Mouse (Mus musculus) adrenal gland, adult 10 weeks (tissue): Measurements from ENCODE around the gene Gm6880. TPM values are rescaled to one million over a fixed set of nuclear protein-coding genes. Genes with fewer than 3 reads are reported as not detected.

Experiments
- polyA plus RNA-seq: library from polyadenylated mRNA; stranded (reverse); fragments of 350-450 nt; fragmentation: Illumina TruSeq; extraction: RNeasy Lipid Tissue Mini Kit (QIAGEN cat#74804); gene quantifications from one replicate; pipeline ENCODE4 v1.2.3, GENCODE M21; 2014; ENCODE audit warnings: low read depth, low replicate concordance

The Gm6880 gene
- polyA plus RNA-seq: not detected

GRCm38 (mm10) chrX:74481349-74481885 is at the start of gene Gm6880:
Gene Gm6880 (minus strand): TSS chrX:74481399.

Other genes starting within 250 kb of the Gm6880 start
- gene Flna, start 231.6 kb downstream of the Gm6880 start, polyA plus RNA-seq: 20.8 TPM
- gene Emd, start 226.7 kb downstream of the Gm6880 start, polyA plus RNA-seq: 42.2 TPM
- 999 TPM for gene Rpl10, start 210.6 kb downstream of the Gm6880 start, polyA plus RNA-seq
- gene Taz, start 199.5 kb downstream of the Gm6880 start, polyA plus RNA-seq: 33.7 TPM
- gene Dnase1l1, start 199.1 kb downstream of the Gm6880 start, polyA plus RNA-seq: 11.8 TPM
- gene Atp6ap1, start 184.3 kb downstream of the Gm6880 start, polyA plus RNA-seq: 332 TPM
- gene Gdi1, start 176.4 kb downstream of the Gm6880 start, polyA plus RNA-seq: 223 TPM
- 18.3 TPM for gene Fam50a, start 168.4 kb downstream of the Gm6880 start, polyA plus RNA-seq
- 0.99 TPM for gene Plxna3, start 152.3 kb downstream of the Gm6880 start, polyA plus RNA-seq
- gene Lage3, start 127.8 kb downstream of the Gm6880 start, polyA plus RNA-seq: 14.9 TPM
- gene Ubl4a, start 108.2 kb downstream of the Gm6880 start, polyA plus RNA-seq: 72.0 TPM
- 12.7 TPM for gene Slc10a3, start 108.0 kb downstream of the Gm6880 start, polyA plus RNA-seq
- gene Fam3a, start 88.1 kb downstream of the Gm6880 start, polyA plus RNA-seq: 8.7 TPM
- 69.8 TPM for gene Ikbkg, start 88.1 kb downstream of the Gm6880 start, polyA plus RNA-seq
- gene G6pdx, start 52.2 kb downstream of the Gm6880 start, polyA plus RNA-seq: 101 TPM
- not detected for gene Olfr1326-ps1, start 93.5 kb upstream of the Gm6880 start, polyA plus RNA-seq
- not detected for gene Olfr1325, start 111.3 kb upstream of the Gm6880 start, polyA plus RNA-seq
- not detected for gene Gm5640, start 164.2 kb upstream of the Gm6880 start, polyA plus RNA-seq